Mouse (Mus musculus) kidney, adult 2 months (tissue): Measurements from ENCODE around the gene Grm8. TPM values are rescaled to one million over a fixed set of nuclear protein-coding genes. Genes with fewer than 3 reads are reported as not detected.

Source experiments
- DNase-seq: peaks from one replicate; pipeline ENCODE4 v3.0.0; 2021
- H3K27ac ChIP-seq: fragments of 200-500 bp; 2 replicates; pipeline ENCODE4 v1.5.1; 2012; ENCODE audit warnings: low read depth, low read length, control low read depth, inconsistent platforms; ENCODE audit not compliant: insufficient read depth
- H3K27me3 ChIP-seq: fragments of 200-500 bp; replicated peaks from 2 replicates; pipeline ENCODE4 v1.6.1; 2012; ENCODE audit warnings: mild to moderate bottlenecking, moderate library complexity, low read length, inconsistent platforms; ENCODE audit not compliant: control insufficient read depth, insufficient read depth
- H3K36me3 ChIP-seq: fragments of 200-500 bp; 2 replicates; pipeline ENCODE4 v1.6.1; 2012; ENCODE audit warnings: mild to moderate bottlenecking, moderate library complexity, low read length, inconsistent platforms; ENCODE audit not compliant: control insufficient read depth, insufficient read depth
- H3K4me1 ChIP-seq: fragments of 200-500 bp; 2 replicates; pipeline ENCODE4 v1.6.1; 2011; ENCODE audit warnings: low read length; ENCODE audit not compliant: control insufficient read depth, insufficient read depth
- H3K4me3 ChIP-seq: fragments of 200-500 bp; 2 replicates; pipeline ENCODE4 v1.5.1; 2011; ENCODE audit warnings: mild to moderate bottlenecking, low read depth, low read length, control low read depth; ENCODE audit not compliant: insufficient read depth
- CTCF ChIP-seq: fragments of 200-500 bp; conservative IDR thresholded peaks from 2 replicates; pipeline ENCODE4 v1.5.1; 2011; ENCODE audit warnings: low read depth, mild to moderate bottlenecking, control low read depth, low read length, moderate library complexity, mixed read lengths; ENCODE audit not compliant: insufficient read depth, insufficient read length
- POLR2A ChIP-seq: fragments of 200-500 bp; IDR thresholded peaks from one replicate; pipeline ENCODE4 v1.6.1; 2011; ENCODE audit warnings: low read depth, low read length, control low read depth
- WGBS: fragments of 180-500 bp; shearing (Covaris S2); methylation state at CpG from one replicate; pipeline ENCODE4 v1.1.7; 2018; 5-methylcytosine and 5-hydroxymethylcytosine counted together
- polyA plus RNA-seq: library from polyadenylated mRNA; depleted of rRNA; stranded (reverse); fragments of >200 nt; gene quantifications from 2 replicates; pipeline ENCODE4 v1.2.3, GENCODE M21; 2012

The Grm8 gene
- polyA plus RNA-seq, 1 experiment, result not detected

- H3K4me1 ChIP-seq, result peaks cover 4% of the 10 kb centered on the region; the same call in 1 of the 2 replicates
- H3K27me3 ChIP-seq, result no peaks in the 10 kb centered on the region; the same call in 1 of the 2 replicates
- no peak overlapping the region for H3K4me3 ChIP-seq
- no peak overlapping the region for H3K27ac ChIP-seq
- WGBS, result 1% methylated on average over 38 of the region's 38 CpGs
- TF ChIP-seq CTCF (no peak), POLR2A (no peak)
- H3K36me3 ChIP-seq, result no peaks in the 10 kb centered on the region
- no peak for DNase-seq
Observed at GRCm38 (mm10) chr6:28133206-28134063, 1.5 kb downstream of the Grm8 start.

GRCm38 (mm10) chr6:28132056-28132455 lies 2.9 kb downstream of the Grm8 start:
- no peak for TF ChIP-seq POLR2A
- TF ChIP-seq CTCF, result no peak
- H3K27me3 ChIP-seq, result no peaks in the 10 kb centered on the region; the same call in 1 of the 2 replicates
- H3K4me1 ChIP-seq, result peaks cover 4% of the 10 kb centered on the region; the same call in 1 of the 2 replicates
- DNase-seq, result no peak
- no peak overlapping the region for H3K27ac ChIP-seq
- no peaks in the 10 kb centered on the region for H3K36me3 ChIP-seq
- H3K4me3 ChIP-seq, result no peak overlapping the region
- WGBS, result 14% methylated on average over 4 of the region's 4 CpGs

DNA sequence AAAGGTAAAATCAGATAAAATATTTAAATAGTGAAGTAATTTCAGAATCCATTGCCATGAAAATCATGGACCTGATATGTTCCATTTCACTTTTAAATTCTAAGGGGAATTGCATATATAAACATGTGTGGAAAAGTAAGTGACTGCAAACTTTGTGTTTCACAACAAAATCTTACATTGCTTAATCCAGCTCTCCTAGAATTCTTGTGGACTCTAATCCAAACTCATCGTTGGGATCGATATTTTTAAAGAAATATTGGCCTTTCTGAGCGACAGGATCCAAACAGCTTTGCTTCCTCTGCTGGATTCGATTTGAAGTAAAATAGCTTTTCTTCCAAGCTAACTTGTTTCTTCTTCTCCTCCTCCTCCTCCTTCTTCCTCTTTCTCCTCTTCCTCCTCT lies 6.1 kb downstream of the Grm8 start:
- no peaks in the 10 kb centered on the region for H3K4me1 ChIP-seq
- H3K4me3 ChIP-seq, result no peak overlapping the region
- DNase-seq, result no peak
- H3K27me3 ChIP-seq, result no peaks in the 10 kb centered on the region; the same call in 1 of the 2 replicates
- H3K36me3 ChIP-seq, result no peaks in the 10 kb centered on the region
- TF ChIP-seq POLR2A (no peak), CTCF (no peak)
- H3K27ac ChIP-seq, result no peak overlapping the region
- 89% methylated on average over 4 of the region's 4 CpGs for WGBS

GRCm38 (mm10) chr6:28115519-28115918 lies 19.5 kb downstream of the Grm8 start:
- H3K4me1 ChIP-seq, result no peaks in the 10 kb centered on the region
- H3K36me3 ChIP-seq, result no peaks in the 10 kb centered on the region
- no peak for DNase-seq
- no peaks in the 10 kb centered on the region for H3K27me3 ChIP-seq
- no peak overlapping the region for H3K27ac ChIP-seq
- 87% methylated on average over 2 of the region's 2 CpGs for WGBS
- no peak overlapping the region for H3K4me3 ChIP-seq
- TF ChIP-seq POLR2A (no peak), CTCF (no peak)

GRCm38 (mm10) chr6:28114916-28115315 lies 20.1 kb downstream of the Grm8 start:
- H3K27ac ChIP-seq, result no peak overlapping the region
- WGBS, result 75% methylated on average over 1 of the region's 1 CpGs
- H3K27me3 ChIP-seq, result no peaks in the 10 kb centered on the region
- no peaks in the 10 kb centered on the region for H3K36me3 ChIP-seq
- TF ChIP-seq POLR2A (no peak), CTCF (no peak)
- no peak overlapping the region for H3K4me3 ChIP-seq
- H3K4me1 ChIP-seq, result no peaks in the 10 kb centered on the region
- DNase-seq, result no peak

GRCm38 (mm10) chr6:28111551-28111950 lies 23.4 kb downstream of the Grm8 start:
- DNase-seq, result no peak
- no peaks in the 10 kb centered on the region for H3K27me3 ChIP-seq
- no peak overlapping the region for H3K4me3 ChIP-seq
- H3K27ac ChIP-seq, result no peak overlapping the region
- 89% methylated on average over 8 of the region's 8 CpGs for WGBS
- TF ChIP-seq CTCF, result no peak
- no peak for TF ChIP-seq POLR2A
- no peaks in the 10 kb centered on the region for H3K36me3 ChIP-seq
- no peaks in the 10 kb centered on the region for H3K4me1 ChIP-seq

DNA sequence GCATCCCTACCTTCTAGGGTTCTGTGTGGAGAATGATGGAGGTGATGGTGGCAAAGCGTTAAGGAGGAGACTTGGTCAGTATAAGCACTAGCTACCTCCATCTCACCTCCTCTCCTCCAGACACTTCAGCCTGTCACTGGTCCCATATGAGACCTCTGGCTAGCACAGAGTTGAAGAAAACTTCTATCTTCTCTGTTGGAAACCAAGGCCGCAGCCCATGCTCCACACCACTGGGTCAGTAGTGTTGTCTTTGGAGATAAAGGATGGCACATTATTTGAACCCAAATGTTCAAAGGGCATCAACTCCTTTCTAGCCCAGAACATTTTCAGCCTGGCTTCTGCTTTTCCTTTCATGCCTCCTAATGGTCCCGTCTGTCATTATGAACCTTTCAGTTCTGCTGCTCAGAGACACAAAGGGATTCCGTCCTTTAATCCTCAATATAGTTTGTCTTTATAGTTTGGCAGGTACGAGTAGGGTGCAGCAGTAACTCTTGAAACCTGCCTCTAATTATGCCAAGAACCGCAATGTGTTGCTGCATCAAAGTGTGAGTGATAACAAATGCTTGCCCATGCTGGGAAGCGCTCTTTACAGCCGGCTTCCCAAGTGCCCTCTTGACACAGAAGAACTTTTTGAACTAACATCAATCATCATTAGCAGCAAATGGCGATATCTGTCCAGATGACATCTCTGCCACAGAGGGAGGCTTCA lies 32.2 kb downstream of the Grm8 start:
- Histone ChIP-seq H3K4me3 (no peak overlapping the region), H3K36me3 (no peaks in the 10 kb centered on the region), H3K27me3 (no peaks in the 10 kb centered on the region), H3K27ac (no peak overlapping the region), H3K4me1 (no peaks in the 10 kb centered on the region)
- WGBS, result 42% methylated on average over 9 of the region's 9 CpGs
- no peak for TF ChIP-seq POLR2A
- no peak for DNase-seq
